Mouse (Mus musculus): Measurements from ENCODE around the gene Olfr1454. TPM values are rescaled to one million over a fixed set of nuclear protein-coding genes. Genes with fewer than 3 reads are reported as not detected.

The Olfr1454 gene
- not detected in 2 replicates for polyA plus RNA-seq (2015; fragmentation: Nextera tagmentation; extraction: Ambion mirVana)

- Histone ChIP-seq H3K9me3 (replicated peaks) (0 out of 2 replicates have a peak, but pooled peaks cover 3% of the 10 kb centered on the region), H3K9ac (no peak within 1 kb of the TSS), H3K4me3 (replicated peaks) (no peak within 1 kb of the TSS), H3K27ac (replicated peaks) (no peak within 1 kb of the TSS), H3K27me3 (no peaks in the 10 kb centered on the region), H3K4me2 (replicated peaks) (no peak within 1 kb of the TSS), H3K4me1 (no peaks in the 10 kb centered on the region), H3K36me3 (no peaks in the 10 kb centered on the region)
- ATAC-seq (ENCODE audit: insufficient number of reproducible peaks, low FRiP score, low TSS enrichment, low read depth), result no peak
- WGBS, result 60% methylated on average over 2 of the region's 2 CpGs
Observed at GRCm38 (mm10) chr19:13060310-13060709, at the start of gene Olfr1454. TSS of gene Olfr1454 (plus strand) at chr19:13060610.

GRCm38 (mm10) chr19:13028227-13028626 is 32.2 kb upstream of the Olfr1454 start, which contains the start of gene Olfr1453:
TSS of gene Olfr1453 (minus strand) at chr19:13028327.
- Histone ChIP-seq H3K9ac (no peak within 1 kb of the TSS), H3K4me1 (no peaks in the 10 kb centered on the region), H3K4me2 (replicated peaks) (no peak within 1 kb of the TSS), H3K36me3 (no peaks in the 10 kb centered on the region), H3K4me3 (replicated peaks) (no peak within 1 kb of the TSS), H3K27me3 (no peaks in the 10 kb centered on the region), H3K27ac (replicated peaks) (no peak within 1 kb of the TSS), H3K9me3 (replicated peaks) (no peaks in the 10 kb centered on the region)
- ATAC-seq (ENCODE audit: insufficient number of reproducible peaks, low FRiP score, low TSS enrichment, low read depth), result no peak
- WGBS, result 45% methylated on average over 1 of the region's 1 CpGs

DNA sequence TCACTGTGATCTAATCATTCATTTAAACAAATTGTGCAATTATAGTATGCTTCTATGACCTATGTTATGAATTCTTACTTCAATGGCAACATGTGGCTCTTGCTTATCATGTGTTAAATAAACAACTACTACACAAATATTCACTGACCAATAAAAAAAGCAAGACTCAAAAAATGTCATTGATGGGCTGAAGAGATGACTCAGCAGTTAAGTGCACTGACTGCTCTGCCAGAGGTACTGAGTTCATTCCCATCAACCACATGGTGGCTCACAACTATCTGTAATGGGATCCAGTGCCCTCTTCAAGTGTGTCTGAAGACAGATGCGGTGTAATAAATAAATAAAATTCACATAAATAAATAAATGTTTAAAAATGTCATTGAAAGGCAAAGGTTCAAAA is 33.5 kb downstream of the Olfr1454 start:
- Histone ChIP-seq H3K9me3 (replicated peaks) (peaks cover 3% of the 10 kb centered on the region; the same call in 1 of the 2 replicates), H3K4me1 (no peaks in the 10 kb centered on the region), H3K27me3 (no peaks in the 10 kb centered on the region), H3K27ac (replicated peaks) (no peak overlapping the region), H3K9ac (no peak overlapping the region), H3K36me3 (no peaks in the 10 kb centered on the region), H3K4me2 (replicated peaks) (no peak overlapping the region), H3K4me3 (replicated peaks) (no peak overlapping the region)
- no peak for ATAC-seq (ENCODE audit: insufficient number of reproducible peaks, low FRiP score, low TSS enrichment, low read depth)
- WGBS, result 77% methylated on average over 1 of the region's 1 CpGs

- no peak within 1 kb of the TSS for H3K9ac ChIP-seq
- no peak within 1 kb of the TSS for H3K4me2 ChIP-seq (replicated peaks)
- H3K4me1 ChIP-seq, result no peaks in the 10 kb centered on the region
- no peak within 1 kb of the TSS for H3K27ac ChIP-seq (replicated peaks)
- H3K4me3 ChIP-seq (replicated peaks), result no peak within 1 kb of the TSS
- no peaks in the 10 kb centered on the region for H3K36me3 ChIP-seq
- no peak for ATAC-seq (ENCODE audit: insufficient number of reproducible peaks, low FRiP score, low TSS enrichment, low read depth)
- 61% methylated on average over 2 of the region's 2 CpGs for WGBS
- no peaks in the 10 kb centered on the region for H3K27me3 ChIP-seq
- H3K9me3 ChIP-seq (replicated peaks), result no peaks in the 10 kb centered on the region
Observed at GRCm38 (mm10) chr19:13097791-13098190, 37.4 kb downstream of the Olfr1454 start, which contains the start of gene Olfr1457. TSS of gene Olfr1457 (minus strand) at chr19:13097891.

DNA sequence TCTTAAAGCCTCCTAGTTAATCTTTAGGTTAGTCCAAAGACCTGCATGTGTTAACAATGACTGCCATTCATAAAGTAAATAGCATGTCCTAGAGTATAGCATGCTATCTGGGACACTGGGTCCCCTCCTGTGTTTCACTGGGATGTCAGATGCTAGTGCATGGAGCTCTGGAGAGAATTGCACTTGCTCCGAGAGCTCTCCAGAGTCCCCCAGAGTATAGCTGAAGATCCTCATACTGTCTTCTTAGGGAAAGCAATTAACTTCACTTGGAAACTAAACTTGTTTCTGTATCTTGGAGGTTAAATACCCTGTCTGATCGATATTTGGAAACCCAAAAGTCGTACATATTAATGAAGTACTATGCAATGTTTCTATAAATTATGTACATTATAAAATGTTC is 46.3 kb downstream of the Olfr1454 start, which contains the start of gene Olfr1458:
Gene Olfr1458 (minus strand): TSS at position 101 of the 400 bp plus-strand sequence.
- H3K27me3 ChIP-seq, result no peaks in the 10 kb centered on the region
- H3K27ac ChIP-seq (replicated peaks), result no peak within 1 kb of the TSS
- H3K9me3 ChIP-seq (replicated peaks), result no peaks in the 10 kb centered on the region
- H3K9ac ChIP-seq, result no peak within 1 kb of the TSS
- H3K4me2 ChIP-seq (replicated peaks), result no peak within 1 kb of the TSS
- no peak for ATAC-seq (ENCODE audit: insufficient number of reproducible peaks, low FRiP score, low TSS enrichment, low read depth)
- H3K4me1 ChIP-seq, result no peaks in the 10 kb centered on the region
- WGBS, result 75% methylated on average over 3 of the region's 3 CpGs
- H3K36me3 ChIP-seq, result no peaks in the 10 kb centered on the region
- no peak within 1 kb of the TSS for H3K4me3 ChIP-seq (replicated peaks)

Other genes starting within 250 kb of the Olfr1454 start
- not detected in 2 replicates for gene Gm5244, start 213.9 kb upstream of the Olfr1454 start, polyA plus RNA-seq (2015; fragmentation: Nextera tagmentation; extraction: Ambion mirVana)
- gene Olfr1444, start 203.3 kb upstream of the Olfr1454 start, polyA plus RNA-seq (2015; fragmentation: Nextera tagmentation; extraction: Ambion mirVana), result not detected in 2 replicates
- not detected in 2 replicates for gene Olfr1445, start 176.8 kb upstream of the Olfr1454 start, polyA plus RNA-seq (2015; fragmentation: Nextera tagmentation; extraction: Ambion mirVana)
- 0.11 and 0.23 TPM in 2 replicates for gene Olfr1446, start 167.1 kb upstream of the Olfr1454 start, polyA plus RNA-seq (2015; fragmentation: Nextera tagmentation; extraction: Ambion mirVana)
- 0.07 TPM in 1 of 2 replicates, not detected in the other for gene Olfr1447, start 156.9 kb upstream of the Olfr1454 start, polyA plus RNA-seq (2015; fragmentation: Nextera tagmentation; extraction: Ambion mirVana)
- gene Olfr1448, start 136.2 kb upstream of the Olfr1454 start, polyA plus RNA-seq (2015; fragmentation: Nextera tagmentation; extraction: Ambion mirVana), result 0.09 TPM in 1 of 2 replicates, not detected in the other
- not detected in 2 replicates for gene Olfr1449, start 129.8 kb upstream of the Olfr1454 start, polyA plus RNA-seq (2015; fragmentation: Nextera tagmentation; extraction: Ambion mirVana)
- gene Olfr1450, start 110.4 kb upstream of the Olfr1454 start, polyA plus RNA-seq (2015; fragmentation: Nextera tagmentation; extraction: Ambion mirVana), result not detected in 2 replicates
- gene Olfr1451, start 65.6 kb upstream of the Olfr1454 start, polyA plus RNA-seq (2015; fragmentation: Nextera tagmentation; extraction: Ambion mirVana), result not detected in 2 replicates
- not detected in 2 replicates for gene Olfr1453, start 32.3 kb upstream of the Olfr1454 start, polyA plus RNA-seq (2015; fragmentation: Nextera tagmentation; extraction: Ambion mirVana)
- not detected in 2 replicates for gene Olfr1457, start 37.3 kb downstream of the Olfr1454 start, polyA plus RNA-seq (2015; fragmentation: Nextera tagmentation; extraction: Ambion mirVana)
- gene Olfr1458, start 46.2 kb downstream of the Olfr1454 start, polyA plus RNA-seq (2015; fragmentation: Nextera tagmentation; extraction: Ambion mirVana), result not detected in 2 replicates
- not detected in 2 replicates for gene Olfr1459, start 88.9 kb downstream of the Olfr1454 start, polyA plus RNA-seq (2015; fragmentation: Nextera tagmentation; extraction: Ambion mirVana)
- not detected in 2 replicates for gene Olfr1461, start 102.4 kb downstream of the Olfr1454 start, polyA plus RNA-seq (2015; fragmentation: Nextera tagmentation; extraction: Ambion mirVana)
- not detected in 2 replicates for gene Olfr1462, start 125.1 kb downstream of the Olfr1454 start, polyA plus RNA-seq (2015; fragmentation: Nextera tagmentation; extraction: Ambion mirVana)
- 0.12 TPM in 1 of 2 replicates, not detected in the other for gene Olfr1463, start 170.7 kb downstream of the Olfr1454 start, polyA plus RNA-seq (2015; fragmentation: Nextera tagmentation; extraction: Ambion mirVana)

All from embryonic facial prominence, embryonic 15.5 days (tissue).